Mouse (Mus musculus) heart, embryonic 14.5 days (tissue): ENCODE results near the gene Rbms3. TPM values are rescaled to one million over a fixed set of nuclear protein-coding genes. Genes with fewer than 3 reads are reported as not detected.

ENCODE experiments used
- ATAC-seq: fragments of 200-750 bp; cut with Nextera tagmentation; 2 replicates; pipeline ENCODE4 v1.8.0; 2017; ENCODE audit warnings: low read depth, moderate TSS enrichment; ENCODE audit not compliant: insufficient number of reproducible peaks, insufficient read depth, low FRiP score
- H3K27ac ChIP-seq, 2 experiments: fragments of 200-500 bp in 1 of 2; fragments of 300-500 bp in 1 of 2; sonication (generic) in 1 of 2; replicated peaks in 1 of 2; 2 replicates each; pipeline ENCODE4 v1.5.1; 2012 to 2014; ENCODE audit warnings: low read depth in 2 of 2, low read length in 2 of 2, control low read depth in 1 of 2, mild to moderate bottlenecking in 1 of 2, mixed read lengths in 1 of 2; ENCODE audit not compliant: control insufficient read depth in 1 of 2, insufficient read depth in 1 of 2
- H3K27me3 ChIP-seq: fragments of 300-500 bp; sonication (generic); 2 replicates; pipeline ENCODE4 v1.6.1; 2014; ENCODE audit warnings: mild to moderate bottlenecking, low read length, control low read depth; ENCODE audit not compliant: control insufficient read depth, insufficient read depth
- H3K36me3 ChIP-seq: fragments of 300-500 bp; sonication (generic); 2 replicates; pipeline ENCODE4 v1.6.1; 2014; ENCODE audit warnings: mild to moderate bottlenecking, control low read depth, low read length, mixed read lengths; ENCODE audit not compliant: control insufficient read depth, insufficient read depth
- H3K4me1 ChIP-seq, 2 experiments: fragments of 200-500 bp in 1 of 2; fragments of 300-500 bp in 1 of 2; sonication (generic) in 1 of 2; 2 replicates each; pipeline ENCODE4 v1.6.1; 2012 to 2014; ENCODE audit warnings: low read length in 2 of 2, control low read depth in 1 of 2, mixed read lengths in 1 of 2; ENCODE audit not compliant: control insufficient read depth in 2 of 2, insufficient read depth in 2 of 2
- H3K4me2 ChIP-seq: fragments of 300-500 bp; sonication (generic); 2 replicates; pipeline ENCODE4 v1.6.1; 2014; ENCODE audit warnings: mild to moderate bottlenecking, low read length
- H3K4me3 ChIP-seq, 2 experiments: fragments of 200-500 bp in 1 of 2; fragments of 300-500 bp in 1 of 2; sonication (generic) in 1 of 2; 2 replicates each; pipeline ENCODE4 v1.5.1; 2012 to 2014; ENCODE audit warnings: low read length in 2 of 2, mild to moderate bottlenecking in 2 of 2, control low read depth in 1 of 2, low read depth in 1 of 2, moderate library complexity in 1 of 2; ENCODE audit not compliant: control insufficient read depth in 1 of 2, insufficient read depth in 1 of 2
- H3K9ac ChIP-seq: fragments of 300-500 bp; sonication (generic); 2 replicates; pipeline ENCODE4 v1.6.1; 2014; ENCODE audit warnings: mild to moderate bottlenecking, low read length
- H3K9me3 ChIP-seq: fragments of 300-500 bp; sonication (generic); 2 replicates; pipeline ENCODE4 v1.6.1; 2016; ENCODE audit warnings: low read length, control low read depth; ENCODE audit not compliant: control insufficient read depth
- WGBS: fragments of 180-500 bp; shearing (Covaris S2); extraction: QIAGEN DNeasy Blood & Tissue Kit; methylation state at CpG from one replicate; pipeline ENCODE4 v1.1.7; 2014; 5-methylcytosine and 5-hydroxymethylcytosine counted together
- polyA plus RNA-seq: library from polyadenylated mRNA; unstranded; fragments of >200 nt; fragmentation: Nextera tagmentation; extraction: Ambion mirVana; gene quantifications from 2 replicates; pipeline ENCODE4 v1.2.1, GENCODE M21; 2014

Rbms3 gene
- polyA plus RNA-seq, 1 experiment from 2014 or later, result 39.4 TPM

DNA sequence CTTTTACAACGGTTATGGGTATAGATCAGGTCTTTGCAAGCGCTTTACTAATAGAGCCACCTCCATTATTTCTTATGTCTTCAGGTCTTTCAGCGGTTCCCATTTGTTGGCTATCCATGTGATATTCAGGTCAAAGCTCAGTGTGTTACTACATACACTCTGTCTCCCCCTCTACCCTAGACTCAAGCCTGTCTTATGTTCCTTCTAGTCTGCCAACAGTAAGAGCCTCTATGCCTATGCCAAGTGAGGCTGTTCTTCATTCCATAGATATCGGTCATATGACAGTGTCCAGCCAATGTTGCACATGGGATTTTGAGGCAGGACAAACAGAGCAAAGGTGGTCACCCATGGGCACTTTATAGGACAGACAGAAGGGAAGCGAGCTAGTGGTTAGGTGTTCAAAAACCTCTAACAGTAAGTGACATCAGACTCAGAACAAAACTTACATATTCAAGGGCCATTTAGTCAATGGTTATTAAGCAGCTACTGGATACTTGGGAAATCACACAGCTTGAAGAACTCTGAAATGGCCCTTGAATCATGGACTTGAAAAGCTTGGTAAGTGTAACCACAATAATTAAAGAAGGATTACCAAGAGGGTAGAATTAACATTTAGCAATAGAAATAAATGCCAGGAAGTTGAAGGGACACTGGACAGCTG is 395.5 kb downstream of the Rbms3 start:
- H3K9ac ChIP-seq, result no peak overlapping the region
- H3K4me3 ChIP-seq, result no peak overlapping the region
- no peaks in the 10 kb centered on the region for H3K9me3 ChIP-seq
- peaks cover 2 to 5% of the 10 kb centered on the region in 2 experiments; a peak in 1 of 4 replicates for H3K4me1 ChIP-seq
- no peak overlapping the region for H3K27ac ChIP-seq
- peaks cover 5% of the 10 kb centered on the region for H3K36me3 ChIP-seq
- no peaks in the 10 kb centered on the region for H3K27me3 ChIP-seq
- no peak for ATAC-seq
- 83% methylated on average over 5 of the region's 5 CpGs for WGBS
- H3K4me2 ChIP-seq, result no peak overlapping the region

DNA sequence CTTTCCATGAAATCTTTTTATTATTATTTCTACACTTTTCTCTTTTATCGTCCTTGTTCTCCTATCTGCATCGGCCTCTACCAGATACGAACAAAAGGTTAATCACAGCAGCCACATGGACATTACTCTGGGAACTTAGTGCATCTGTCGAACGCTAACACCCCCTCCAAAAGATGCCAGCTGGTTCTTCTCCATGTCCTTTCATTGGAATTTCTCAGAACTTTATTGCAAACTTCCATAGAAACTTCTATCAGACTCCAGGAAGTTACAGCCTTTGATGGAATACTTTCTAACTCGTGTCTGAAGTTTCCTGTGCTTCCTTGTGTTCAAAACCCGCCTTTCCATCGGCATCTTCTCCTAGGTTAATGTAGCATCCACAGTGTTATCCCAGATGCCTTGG is 407.0 kb downstream of the Rbms3 start:
- Histone ChIP-seq H3K4me1 (no peaks in the 10 kb centered on the region), H3K4me2 (no peak overlapping the region), H3K9ac (no peak overlapping the region), H3K4me3 (no peak overlapping the region), H3K9me3 (no peaks in the 10 kb centered on the region), H3K27me3 (no peaks in the 10 kb centered on the region), H3K27ac (no peak overlapping the region), H3K36me3 (no peaks in the 10 kb centered on the region)
- WGBS, result 72% methylated on average over 8 of the region's 8 CpGs
- no peak for ATAC-seq

- Histone ChIP-seq H3K4me1 (0 out of 4 replicates have a peak, but pooled peaks cover 0 to 2% of the 10 kb centered on the region in 2 experiments), H3K4me2 (no peak overlapping the region), H3K27me3 (no peaks in the 10 kb centered on the region), H3K9me3 (no peaks in the 10 kb centered on the region), H3K36me3 (no peaks in the 10 kb centered on the region), H3K27ac (no peak overlapping the region), H3K9ac (no peak overlapping the region), H3K4me3 (no peak overlapping the region)
- no peak for ATAC-seq
- WGBS, result 79% methylated on average over 4 of the region's 4 CpGs
These were observed 408.2 kb downstream of the Rbms3 start for GRCm38 (mm10) chr9:117221481-117221880.

- Histone ChIP-seq H3K9ac (no peak overlapping the region), H3K4me3 (no peak overlapping the region), H3K36me3 (no peaks in the 10 kb centered on the region), H3K4me1 (peaks cover 2 to 8% of the 10 kb centered on the region in 2 experiments; a peak in 2 of 4 replicates), H3K4me2 (no peak overlapping the region), H3K27me3 (no peaks in the 10 kb centered on the region), H3K9me3 (no peaks in the 10 kb centered on the region), H3K27ac (no peak overlapping the region)
- 88% methylated on average over 9 of the region's 9 CpGs for WGBS
- no peak for ATAC-seq
These were observed 413.5 kb downstream of the Rbms3 start for GRCm38 (mm10) chr9:117216026-117216755.

DNA sequence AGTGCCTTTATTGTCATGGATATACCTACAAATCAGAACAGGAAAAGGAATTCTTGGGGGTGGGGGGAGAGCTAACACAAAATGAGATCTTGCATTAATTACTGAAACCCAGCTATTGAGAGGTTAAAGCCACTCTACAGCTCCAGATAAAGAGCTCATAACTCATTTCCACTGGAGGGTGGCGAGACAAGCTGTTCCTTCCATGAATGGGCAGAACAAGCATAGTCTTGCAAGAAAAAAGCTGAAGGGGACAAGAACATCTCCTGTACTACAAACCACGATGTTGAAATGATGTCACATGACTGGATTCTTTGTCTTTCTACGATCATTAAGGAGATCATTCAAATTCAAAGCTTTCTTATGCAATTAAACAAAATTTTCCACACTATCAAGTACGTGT is 417.7 kb downstream of the Rbms3 start:
- Histone ChIP-seq H3K9me3 (no peaks in the 10 kb centered on the region), H3K4me3 (no peak overlapping the region), H3K4me1 (peaks cover 0 to 12% of the 10 kb centered on the region in 2 experiments; a peak in 2 of 4 replicates), H3K27me3 (no peaks in the 10 kb centered on the region), H3K27ac (no peak overlapping the region), H3K4me2 (no peak overlapping the region), H3K9ac (no peak overlapping the region), H3K36me3 (no peaks in the 10 kb centered on the region)
- no peak for ATAC-seq
- 78% methylated on average over 4 of the region's 4 CpGs for WGBS

- Histone ChIP-seq H3K36me3 (no peaks in the 10 kb centered on the region), H3K27me3 (no peaks in the 10 kb centered on the region), H3K9me3 (no peaks in the 10 kb centered on the region), H3K27ac (no peak overlapping the region), H3K9ac (no peak overlapping the region), H3K4me2 (no peak overlapping the region), H3K4me1 (peaks cover 0 to 15% of the 10 kb centered on the region in 2 experiments; a peak in 2 of 4 replicates), H3K4me3 (no peak overlapping the region)
- no peak for ATAC-seq
- WGBS, result 83% methylated on average over 2 of the region's 2 CpGs
These were observed 419.4 kb downstream of the Rbms3 start for GRCm38 (mm10) chr9:117210344-117210743.

DNA sequence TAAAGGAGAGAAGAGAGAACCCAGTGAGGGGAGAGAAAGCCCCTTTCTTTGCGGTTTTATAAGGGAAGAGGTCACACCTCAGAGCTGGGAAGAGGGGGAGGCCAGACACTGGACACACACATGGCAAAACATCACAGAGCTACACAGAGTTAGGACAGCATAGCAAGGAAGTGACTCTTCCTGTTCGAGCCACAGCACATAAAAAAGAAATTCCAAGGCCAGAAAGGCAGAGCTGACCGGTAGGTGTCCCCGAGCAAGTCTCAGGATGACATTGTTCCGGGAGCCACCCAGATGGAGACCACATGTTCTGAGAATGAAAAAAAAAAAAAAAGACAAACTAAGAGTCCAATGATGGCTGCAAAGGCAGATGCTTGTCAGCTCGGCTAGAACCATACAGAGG is 424.3 kb downstream of the Rbms3 start:
- H3K4me3 ChIP-seq, result no peak overlapping the region
- no peak overlapping the region for H3K9ac ChIP-seq
- H3K27ac ChIP-seq, result no peak overlapping the region
- H3K9me3 ChIP-seq, result no peaks in the 10 kb centered on the region
- ATAC-seq, result no peak
- 64% methylated on average over 6 of the region's 6 CpGs for WGBS
- H3K36me3 ChIP-seq, result no peaks in the 10 kb centered on the region
- H3K4me1 ChIP-seq, result peaks cover 0 to 5% of the 10 kb centered on the region in 2 experiments; a peak in 2 of 4 replicates
- no peak overlapping the region for H3K4me2 ChIP-seq
- H3K27me3 ChIP-seq, result no peaks in the 10 kb centered on the region
